Mouse (Mus musculus) brain, embryonic 14.5 days (tissue): ENCODE data around the gene Cntnap3.

ENCODE experiments used
- CTCF ChIP-seq: fragments of 200-500 bp; IDR thresholded peaks from 2 replicates; pipeline ENCODE4 v1.5.1; 2012; ENCODE audit warnings: inconsistent platforms, mild to moderate bottlenecking, moderate library complexity, borderline replicate concordance; ENCODE audit not compliant: insufficient read depth, insufficient read length; ENCODE audit errors: extremely low read depth
- POLR2A ChIP-seq: fragments of 200-500 bp; IDR thresholded peaks from 2 replicates; pipeline ENCODE4 v1.6.1; 2012; ENCODE audit warnings: mild to moderate bottlenecking, inconsistent platforms, borderline replicate concordance; ENCODE audit not compliant: poor library complexity, insufficient read depth, insufficient read length, severe bottlenecking; ENCODE audit errors: extremely low read depth

- no peak for TF ChIP-seq CTCF
- TF ChIP-seq POLR2A = no peak
These were observed 211.3 kb downstream of the Cntnap3 start for GRCm38 (mm10) chr13:64692463-64692862.
